Mouse (Mus musculus): ENCODE measurements around the gene Diras2.

Gene Diras2

GRCm38 (mm10) chr13:52531121-52531520 is at the start of gene Diras2:
Gene Diras2, minus strand, starts transcription at chr13:52531279.
- DNase-seq: no peak

DNA sequence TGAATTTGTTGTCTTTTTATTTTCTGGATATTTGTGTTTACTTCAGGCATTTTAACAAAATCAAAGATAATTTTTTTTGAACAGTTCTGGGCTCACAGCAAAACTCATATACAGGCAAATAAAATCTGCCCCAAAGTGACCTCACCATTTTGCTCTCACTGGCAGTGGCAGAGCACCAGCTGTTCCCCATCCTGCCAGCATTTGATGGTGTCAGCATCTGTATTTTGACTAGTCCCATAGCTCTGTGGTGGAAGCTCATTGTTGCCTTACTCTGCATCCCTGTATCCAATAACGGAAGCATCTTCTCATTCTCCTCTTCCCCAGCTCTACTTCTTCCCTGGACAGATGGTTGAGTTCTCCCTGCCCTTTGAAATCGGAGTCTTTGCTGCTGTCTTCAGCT is 47.7 kb upstream of the Diras2 start:
- no peak for DNase-seq

DNA sequence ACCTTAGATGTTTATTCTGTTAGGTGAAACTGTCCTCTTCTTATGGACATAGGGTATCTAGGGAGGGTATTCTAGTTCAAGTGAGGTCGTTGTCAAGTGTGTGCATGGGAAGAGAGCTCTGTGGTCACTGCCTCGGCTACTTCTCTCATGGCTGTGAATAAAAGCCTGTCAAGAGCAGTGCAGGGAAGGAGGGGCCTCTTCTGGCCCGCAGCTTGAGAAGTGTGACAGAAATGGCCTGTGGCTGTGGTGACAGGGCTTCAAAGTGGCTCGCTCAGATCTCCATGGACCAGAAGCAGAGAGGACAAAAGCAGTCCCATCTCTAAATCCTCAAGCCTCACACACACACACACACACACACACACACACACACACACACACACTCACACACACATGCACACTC is 46.9 kb upstream of the Diras2 start:
- no peak for DNase-seq

- no peak for DNase-seq
Observed at GRCm38 (mm10) chr13:52577326-52577920, 46.3 kb upstream of the Diras2 start.

DNA sequence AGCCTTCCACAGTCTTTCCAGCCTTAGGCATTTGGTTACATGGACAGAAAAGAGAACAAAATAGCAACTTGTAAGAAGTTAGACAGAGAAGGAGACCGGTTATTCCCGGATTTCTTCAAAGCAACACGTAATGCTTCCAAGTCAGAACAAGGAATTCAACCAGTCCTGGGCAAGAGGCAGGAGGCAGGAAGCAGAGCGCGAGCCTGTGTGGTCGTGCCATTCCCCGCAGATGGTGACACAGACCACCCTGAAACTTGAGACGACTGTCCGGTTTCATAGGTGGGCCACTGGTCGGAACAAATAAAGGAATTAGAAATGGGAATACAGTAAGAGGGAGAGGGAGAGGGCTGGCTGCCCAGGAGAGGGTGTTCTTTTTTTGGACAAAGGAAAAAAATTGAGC is 45.8 kb upstream of the Diras2 start:
- no peak for DNase-seq

- no peak for DNase-seq
Observed at GRCm38 (mm10) chr13:52576021-52576614, 45.0 kb upstream of the Diras2 start.

- no peak for DNase-seq
Observed at GRCm38 (mm10) chr13:52575483-52575882, 44.4 kb upstream of the Diras2 start.

DNA sequence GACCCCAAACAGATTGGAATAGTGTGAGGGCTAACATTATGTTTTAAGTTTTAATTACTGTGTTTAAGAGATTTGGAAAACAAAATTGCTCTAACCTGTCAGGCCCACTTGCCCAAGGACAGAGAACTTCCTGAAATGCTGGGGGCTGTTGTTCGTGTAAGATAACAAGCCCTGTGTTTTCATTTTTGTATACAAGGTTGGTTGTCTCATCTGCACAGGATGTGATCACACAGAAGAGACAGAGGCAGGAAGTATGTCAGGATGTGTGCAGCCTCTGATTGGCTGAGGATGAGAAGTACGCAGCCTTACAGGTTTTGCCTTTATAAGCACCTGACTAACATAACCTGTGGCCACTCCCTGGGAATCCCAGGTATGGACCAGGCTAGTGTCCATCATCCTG is 43.2 kb upstream of the Diras2 start:
- DNase-seq: no peak

GRCm38 (mm10) chr13:52572451-52573446 is 41.7 kb upstream of the Diras2 start:
- DNase-seq: peak in 1 of 2 experiments; percentile 2

DNA sequence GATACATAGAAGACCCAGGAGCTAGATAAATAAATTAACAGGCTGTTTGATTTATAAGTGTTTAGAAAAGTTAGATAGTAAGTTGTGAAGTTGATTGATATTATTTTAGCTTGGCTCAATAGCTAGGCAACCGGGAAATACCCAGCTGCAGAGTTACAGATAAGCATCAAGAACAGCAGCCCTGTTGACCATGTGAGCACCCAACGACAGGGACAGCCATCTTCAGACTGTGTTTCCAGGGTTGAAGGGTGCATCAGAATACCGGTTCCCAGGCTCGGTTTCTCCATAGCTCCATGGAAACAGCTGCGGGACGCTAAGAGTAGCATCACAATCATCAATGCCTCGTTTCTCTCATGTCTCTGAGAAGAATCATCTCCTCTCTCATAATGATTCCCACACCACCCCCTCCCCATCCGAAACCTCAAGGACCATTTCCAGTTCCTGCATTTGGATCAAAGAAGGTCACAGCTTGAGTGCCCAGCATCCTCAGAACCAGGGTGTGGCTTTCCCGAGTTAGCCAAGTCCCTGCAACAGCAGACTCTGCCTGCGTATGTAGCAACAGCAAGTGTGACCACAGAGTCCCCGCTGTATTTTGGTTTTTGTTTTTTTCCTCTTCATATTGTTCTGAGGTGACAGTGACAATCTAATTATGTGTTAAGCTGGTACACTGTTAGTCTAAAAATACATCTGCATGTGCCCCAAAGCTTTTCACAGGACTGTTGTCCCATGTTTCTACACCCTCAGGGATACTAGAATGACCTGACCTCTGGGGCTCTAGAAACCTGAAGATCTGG is 40.7 kb upstream of the Diras2 start:
- no peak for DNase-seq

GRCm38 (mm10) chr13:52570276-52570675 is 39.2 kb upstream of the Diras2 start:
- no peak for DNase-seq

GRCm38 (mm10) chr13:52569194-52569769 is 38.2 kb upstream of the Diras2 start:
- peak in 1 of 2 experiments; percentile 15 for DNase-seq

- no peak for DNase-seq
Observed at GRCm38 (mm10) chr13:52566777-52567176, 35.7 kb upstream of the Diras2 start.

DNA sequence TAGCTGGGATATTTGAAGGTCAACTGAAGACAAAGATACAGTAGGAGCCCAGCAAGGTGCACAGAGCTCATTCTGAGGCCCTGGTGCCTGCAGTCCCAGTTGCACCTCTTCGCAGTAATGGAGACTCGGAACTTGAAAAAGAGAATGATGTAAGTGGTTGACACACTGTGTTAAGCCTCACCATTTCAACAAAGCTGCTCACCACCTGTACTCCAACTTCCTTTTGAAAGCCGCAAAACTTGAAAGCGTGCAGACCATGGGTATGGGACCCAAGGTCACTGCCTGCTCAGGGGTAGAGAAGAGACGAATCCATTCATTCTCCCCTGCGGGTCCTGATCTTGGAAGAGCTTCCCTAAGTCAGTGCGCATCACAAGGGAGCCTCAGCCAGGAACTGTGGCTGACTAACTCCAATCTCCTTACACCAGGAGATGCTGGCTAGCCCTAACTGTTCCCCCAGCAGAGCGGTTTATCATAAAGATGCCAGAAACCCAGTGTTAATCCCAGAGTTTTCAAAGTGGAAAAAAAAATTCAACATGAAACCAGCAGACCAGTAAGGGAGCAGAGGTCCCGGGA is 35.2 kb upstream of the Diras2 start:
- no peak for DNase-seq

- DNase-seq: peak; percentile 4 to 19
Observed at GRCm38 (mm10) chr13:52565103-52565739, 34.1 kb upstream of the Diras2 start.

- no peak for DNase-seq
Observed at GRCm38 (mm10) chr13:52562166-52562571, 31.1 kb upstream of the Diras2 start.

DNA sequence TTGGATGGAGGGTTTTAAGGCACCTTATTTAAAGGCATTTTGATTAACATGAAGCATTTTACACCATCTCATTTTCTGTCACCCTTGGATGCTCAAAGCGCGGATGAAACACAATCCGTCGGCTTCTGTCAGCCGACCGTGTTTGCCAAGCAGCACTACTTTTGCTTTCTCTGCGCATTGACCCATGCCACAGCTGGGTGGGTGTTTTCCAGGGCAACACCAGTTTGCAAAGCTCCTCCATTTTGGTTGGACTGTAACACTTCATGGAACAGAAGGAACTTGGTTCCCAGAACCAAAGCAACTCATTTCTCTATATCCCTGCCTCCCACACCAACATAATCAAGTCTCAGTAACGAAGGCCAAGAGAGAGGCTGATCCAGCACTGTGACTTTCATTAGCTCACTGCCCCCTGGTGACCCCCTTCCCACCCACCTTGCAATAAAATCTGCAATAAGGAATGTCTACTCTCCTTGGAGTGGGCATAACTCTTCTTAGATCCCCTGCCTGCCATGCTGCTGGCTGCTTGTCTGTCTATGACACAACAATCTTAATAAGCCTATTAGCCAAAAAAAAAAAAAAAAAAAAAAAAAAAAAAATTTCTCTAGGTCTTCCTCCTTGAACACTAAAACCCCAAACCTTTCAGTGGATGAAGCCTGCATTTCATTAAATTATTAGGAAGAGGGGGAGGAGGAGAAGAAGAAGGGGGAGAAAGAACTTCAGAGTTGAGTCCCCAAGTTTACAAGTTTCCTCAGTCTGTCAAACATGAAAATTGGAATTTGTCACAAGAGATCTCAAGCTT is 30.5 kb upstream of the Diras2 start:
- DNase-seq: no peak

- no peak for DNase-seq
Observed at GRCm38 (mm10) chr13:52557421-52557820, 26.3 kb upstream of the Diras2 start.

- DNase-seq: no peak
Observed at GRCm38 (mm10) chr13:52554722-52555121, 23.6 kb upstream of the Diras2 start.

DNA sequence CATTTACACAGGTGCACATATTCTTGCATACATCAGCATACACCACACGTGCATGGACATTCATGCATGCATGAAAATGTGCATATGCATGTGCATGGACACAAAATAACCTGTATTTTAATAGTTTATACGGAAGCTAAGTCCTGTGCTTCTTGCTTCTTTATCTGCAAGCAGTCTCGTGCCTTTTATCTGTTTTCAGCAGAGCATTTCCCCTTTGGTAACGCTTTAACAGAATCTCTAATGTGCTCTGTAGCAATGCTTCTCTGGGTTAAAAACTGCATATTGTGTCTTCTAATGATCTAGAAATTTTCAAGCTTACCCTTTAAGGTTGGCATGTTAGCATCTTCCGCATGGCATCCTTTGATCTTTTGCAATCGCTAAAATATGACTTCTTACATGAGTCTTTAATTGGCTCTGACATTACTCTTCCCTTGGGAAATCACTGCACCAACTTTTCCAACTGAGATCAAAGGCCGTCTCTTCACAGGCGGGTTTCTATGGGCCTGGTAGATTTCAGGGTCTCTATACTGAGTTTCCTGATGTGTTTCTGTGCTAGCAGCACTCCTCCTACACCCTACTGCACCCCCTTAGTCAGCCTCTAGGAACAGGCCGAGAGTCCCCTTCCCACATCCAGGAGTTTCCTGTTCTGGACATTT is 21.9 kb upstream of the Diras2 start:
- DNase-seq: no peak

All from kidney, postnatal 36 days (tissue).